Mouse (Mus musculus): ENCODE data around the gene Arl15. TPM values are rescaled to one million over a fixed set of nuclear protein-coding genes. Genes with fewer than 3 reads are reported as not detected.

The Arl15 gene
- polyA plus RNA-seq, 1 experiment from 2014 or later, result 6.7 TPM

DNA sequence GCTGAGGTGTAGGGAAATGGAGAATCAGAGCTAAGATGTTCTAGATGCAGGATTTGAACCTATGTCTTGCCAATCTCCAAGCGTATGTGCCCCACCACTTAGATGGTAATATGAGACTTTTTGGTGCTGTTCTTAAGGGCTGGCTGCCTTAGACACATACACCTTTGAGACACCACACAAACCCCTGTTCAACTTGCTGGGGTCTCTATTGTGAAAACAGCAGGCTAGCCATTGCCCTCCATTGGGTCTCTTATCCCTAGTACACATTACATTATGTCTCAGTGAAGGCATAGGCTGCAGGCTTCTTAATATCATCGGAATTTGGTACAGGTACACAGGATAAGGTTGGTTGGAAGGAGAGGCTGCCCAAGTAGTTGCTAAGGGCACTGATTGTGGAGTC is 16.8 kb downstream of the Arl15 start:
- H3K4me2 ChIP-seq, result no peak overlapping the region
- no peaks in the 10 kb centered on the region for H3K9me3 ChIP-seq (replicated peaks)
- H3K27ac ChIP-seq, result no peak overlapping the region
- no peak overlapping the region for H3K9ac ChIP-seq
- no peak overlapping the region for H3K4me3 ChIP-seq
- WGBS, result 96% methylated on average over 2 of the region's 2 CpGs
- peaks cover 18% of the 10 kb centered on the region for H3K4me1 ChIP-seq (replicated peaks)
- no peaks in the 10 kb centered on the region for H3K27me3 ChIP-seq
- H3K36me3 ChIP-seq, result no peaks in the 10 kb centered on the region
- no peak for ATAC-seq (replicated peaks; ENCODE audit: insufficient number of reproducible peaks, insufficient read depth, low FRiP score, low read depth)

DNA sequence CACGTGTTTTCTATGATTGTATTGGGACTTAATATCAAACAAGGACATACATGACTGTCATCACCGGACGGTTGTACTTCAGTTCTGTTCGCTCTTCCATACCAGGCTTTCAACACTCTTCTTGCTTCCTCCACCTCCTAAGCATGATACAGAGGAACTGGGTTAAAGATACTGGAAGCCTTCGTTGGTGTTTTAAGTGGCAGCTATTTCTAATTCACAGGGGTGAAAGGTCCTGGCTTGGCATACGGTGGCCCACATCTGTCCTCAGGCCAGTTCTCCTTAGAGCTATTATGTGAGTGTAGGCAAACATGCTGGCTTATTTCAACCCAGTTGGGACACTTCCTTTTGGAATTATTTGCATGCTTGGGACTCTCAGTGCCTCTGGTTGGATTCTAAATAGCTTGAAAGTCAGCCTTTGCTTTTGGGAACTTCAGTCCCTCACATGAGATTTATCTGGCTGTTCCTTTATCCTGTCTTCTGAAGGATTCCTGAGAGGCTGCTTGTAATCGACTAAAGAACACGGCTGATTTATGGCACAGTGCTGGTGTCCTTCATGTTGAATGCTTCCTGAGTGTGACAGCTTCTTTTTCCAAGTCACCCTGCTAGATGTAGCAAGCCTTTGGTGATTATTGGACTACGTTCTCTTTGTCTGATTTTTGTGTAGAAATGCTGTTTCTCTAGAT is 17.7 kb downstream of the Arl15 start:
- peak overlapping the region; percentile 18 for H3K27ac ChIP-seq
- peak; percentile 33; the same call in 1 of the 2 replicates for ATAC-seq (replicated peaks; ENCODE audit: insufficient number of reproducible peaks, insufficient read depth, low FRiP score, low read depth)
- H3K9me3 ChIP-seq (replicated peaks), result no peaks in the 10 kb centered on the region
- H3K27me3 ChIP-seq, result no peaks in the 10 kb centered on the region
- H3K4me1 ChIP-seq (replicated peaks), result peaks cover 18% of the 10 kb centered on the region
- no peak overlapping the region for H3K4me2 ChIP-seq
- H3K4me3 ChIP-seq, result no peak overlapping the region
- H3K9ac ChIP-seq, result no peak overlapping the region
- H3K36me3 ChIP-seq, result no peaks in the 10 kb centered on the region
- WGBS, result 23% methylated on average over 9 of the region's 9 CpGs

DNA sequence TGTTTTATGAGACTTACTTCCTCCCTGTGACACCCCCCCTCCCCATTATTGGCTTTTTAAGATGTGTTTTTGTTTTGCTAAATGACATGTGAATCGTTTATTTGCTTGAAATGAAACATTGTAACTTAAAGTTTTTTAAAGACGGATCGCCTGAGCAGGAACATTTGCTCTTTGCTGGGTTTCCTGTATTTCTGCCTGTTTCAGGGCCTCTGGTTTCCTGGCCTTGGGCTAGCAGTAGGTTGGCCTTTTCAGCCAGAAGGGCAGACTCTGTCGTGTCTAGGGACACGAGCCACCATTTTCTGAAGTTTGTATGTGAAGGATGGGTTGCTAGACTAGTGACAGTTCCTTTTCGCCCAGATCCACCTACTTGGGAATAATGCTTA is 18.3 kb downstream of the Arl15 start:
- no peaks in the 10 kb centered on the region for H3K36me3 ChIP-seq
- H3K4me3 ChIP-seq, result no peak overlapping the region
- peak overlapping the region; percentile 18 for H3K27ac ChIP-seq
- H3K4me1 ChIP-seq (replicated peaks), result peaks cover 18% of the 10 kb centered on the region
- no peak overlapping the region for H3K4me2 ChIP-seq
- 64% methylated on average over 6 of the region's 6 CpGs for WGBS
- no peaks in the 10 kb centered on the region for H3K27me3 ChIP-seq
- H3K9ac ChIP-seq, result no peak overlapping the region
- ATAC-seq (replicated peaks; ENCODE audit: insufficient number of reproducible peaks, insufficient read depth, low FRiP score, low read depth), result no peak
- H3K9me3 ChIP-seq (replicated peaks), result no peaks in the 10 kb centered on the region

DNA sequence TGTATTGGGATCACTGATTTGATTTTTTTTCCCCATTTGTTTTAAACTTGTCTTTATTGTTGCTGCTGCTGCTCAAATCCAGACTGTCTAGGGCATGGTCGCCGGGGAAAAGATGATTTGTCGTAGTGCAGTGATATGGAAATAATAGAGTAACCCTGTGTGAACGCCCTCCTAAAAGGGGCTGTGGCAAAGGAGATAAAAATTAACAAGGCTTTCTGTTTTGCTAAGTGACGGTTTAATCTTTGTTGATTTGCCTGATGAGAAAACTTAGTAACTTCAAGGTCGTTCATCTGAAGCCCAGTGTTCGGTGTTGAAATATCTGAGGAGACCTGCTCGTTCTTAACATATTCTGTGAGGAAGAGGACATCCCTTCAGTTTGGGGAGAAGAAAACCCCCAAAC is 19.8 kb downstream of the Arl15 start:
- Histone ChIP-seq H3K9ac (no peak overlapping the region), H3K4me1 (replicated peaks) (peaks cover 18% of the 10 kb centered on the region), H3K27me3 (no peaks in the 10 kb centered on the region), H3K4me3 (no peak overlapping the region), H3K4me2 (no peak overlapping the region), H3K36me3 (no peaks in the 10 kb centered on the region), H3K27ac (no peak overlapping the region), H3K9me3 (replicated peaks) (no peaks in the 10 kb centered on the region)
- no peak for ATAC-seq (replicated peaks; ENCODE audit: insufficient number of reproducible peaks, insufficient read depth, low FRiP score, low read depth)
- WGBS, result 53% methylated on average over 8 of the region's 8 CpGs

DNA sequence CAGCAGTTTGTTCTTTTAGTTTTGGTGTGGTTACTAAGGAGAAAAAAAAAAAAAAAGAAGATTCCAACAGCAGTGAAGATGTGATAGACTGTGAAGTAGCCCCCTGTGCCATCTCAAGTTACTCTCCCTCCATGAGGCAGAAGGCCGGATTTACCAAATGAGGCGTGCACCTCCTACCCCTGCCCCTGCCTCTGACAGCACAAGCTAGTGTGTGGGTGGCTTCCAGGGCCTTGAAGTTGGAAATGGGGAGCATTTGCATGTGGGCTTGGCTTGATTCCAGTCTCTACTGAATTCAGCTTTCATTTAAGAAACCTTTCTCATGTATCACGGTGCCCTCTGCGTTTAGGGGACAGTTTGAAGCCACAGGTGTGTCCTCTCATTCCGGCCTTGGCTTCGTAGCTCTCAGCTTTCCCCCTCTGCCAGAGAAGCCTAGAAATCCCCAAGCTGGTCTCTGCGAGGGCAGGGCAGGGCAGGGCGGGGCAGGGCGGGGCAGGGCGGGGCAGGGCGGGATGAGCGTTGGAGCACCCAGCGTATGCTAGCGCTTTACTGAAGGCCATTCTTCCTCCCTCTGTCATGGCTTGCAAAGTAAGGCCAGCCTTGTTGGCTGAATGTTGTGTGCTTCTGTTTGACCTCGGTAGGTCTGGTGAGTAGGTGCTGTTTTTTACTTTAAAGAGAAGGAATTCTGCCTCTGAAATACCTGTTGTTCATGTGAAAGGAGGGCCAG is 21.6 kb downstream of the Arl15 start:
- Histone ChIP-seq H3K9me3 (replicated peaks) (no peaks in the 10 kb centered on the region), H3K36me3 (no peaks in the 10 kb centered on the region), H3K27ac (no peak overlapping the region), H3K9ac (no peak overlapping the region), H3K4me2 (no peak overlapping the region), H3K4me3 (no peak overlapping the region), H3K27me3 (no peaks in the 10 kb centered on the region), H3K4me1 (replicated peaks) (peaks cover 18% of the 10 kb centered on the region)
- 56% methylated on average over 15 of the region's 15 CpGs for WGBS
- ATAC-seq (replicated peaks; ENCODE audit: insufficient number of reproducible peaks, insufficient read depth, low FRiP score, low read depth), result no peak

DNA sequence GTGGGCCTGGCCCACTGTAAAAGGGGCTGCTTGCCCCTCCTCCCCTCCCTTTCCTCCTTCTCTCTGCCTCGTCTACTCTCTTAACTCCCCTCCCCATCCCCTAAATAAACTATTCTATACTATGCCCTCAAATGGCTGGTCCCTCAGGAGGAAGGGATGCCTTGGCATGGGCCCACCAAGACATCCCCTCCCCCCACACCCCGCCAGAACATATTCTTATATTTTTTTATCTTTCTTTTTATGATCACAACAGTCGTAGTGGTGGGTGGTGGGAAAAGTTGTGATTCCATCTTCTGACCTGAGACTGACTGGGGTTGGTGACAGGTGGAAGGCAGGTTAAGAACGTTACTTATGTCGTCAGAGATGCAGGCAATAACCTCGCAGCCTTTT is 22.1 kb downstream of the Arl15 start:
- WGBS, result 75% methylated on average over 6 of the region's 6 CpGs
- H3K4me3 ChIP-seq, result no peak overlapping the region
- no peak overlapping the region for H3K9ac ChIP-seq
- no peaks in the 10 kb centered on the region for H3K36me3 ChIP-seq
- H3K4me2 ChIP-seq, result no peak overlapping the region
- peaks cover 18% of the 10 kb centered on the region for H3K4me1 ChIP-seq (replicated peaks)
- H3K27me3 ChIP-seq, result no peaks in the 10 kb centered on the region
- no peak overlapping the region for H3K27ac ChIP-seq
- ATAC-seq (replicated peaks; ENCODE audit: insufficient number of reproducible peaks, insufficient read depth, low FRiP score, low read depth), result no peak
- no peaks in the 10 kb centered on the region for H3K9me3 ChIP-seq (replicated peaks)

DNA sequence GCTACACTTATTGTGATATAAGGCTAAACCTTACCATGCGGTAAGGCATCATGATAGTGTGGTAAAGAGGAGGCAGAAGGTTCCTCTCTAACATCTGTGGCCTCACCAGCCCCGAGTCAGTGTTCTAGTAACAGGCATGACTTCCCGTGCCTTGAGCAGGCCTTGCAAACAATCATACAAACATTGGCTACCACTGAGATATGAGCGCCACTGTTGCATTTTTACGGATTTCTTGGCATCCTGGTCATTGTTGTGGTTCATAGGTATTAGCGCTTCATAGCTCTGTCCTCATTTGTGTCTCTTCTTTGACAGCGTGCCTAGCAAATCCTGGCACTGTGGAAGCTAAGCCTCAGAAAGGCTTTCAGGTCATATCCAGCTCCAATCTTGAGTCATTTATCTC is 24.7 kb downstream of the Arl15 start:
- WGBS, result 88% methylated on average over 7 of the region's 7 CpGs
- Histone ChIP-seq H3K27me3 (no peaks in the 10 kb centered on the region), H3K9ac (no peak overlapping the region), H3K4me3 (no peak overlapping the region), H3K4me1 (replicated peaks) (peaks cover 8% of the 10 kb centered on the region), H3K9me3 (replicated peaks) (no peaks in the 10 kb centered on the region), H3K27ac (no peak overlapping the region), H3K4me2 (no peak overlapping the region), H3K36me3 (no peaks in the 10 kb centered on the region)
- ATAC-seq (replicated peaks; ENCODE audit: insufficient number of reproducible peaks, insufficient read depth, low FRiP score, low read depth), result no peak

DNA sequence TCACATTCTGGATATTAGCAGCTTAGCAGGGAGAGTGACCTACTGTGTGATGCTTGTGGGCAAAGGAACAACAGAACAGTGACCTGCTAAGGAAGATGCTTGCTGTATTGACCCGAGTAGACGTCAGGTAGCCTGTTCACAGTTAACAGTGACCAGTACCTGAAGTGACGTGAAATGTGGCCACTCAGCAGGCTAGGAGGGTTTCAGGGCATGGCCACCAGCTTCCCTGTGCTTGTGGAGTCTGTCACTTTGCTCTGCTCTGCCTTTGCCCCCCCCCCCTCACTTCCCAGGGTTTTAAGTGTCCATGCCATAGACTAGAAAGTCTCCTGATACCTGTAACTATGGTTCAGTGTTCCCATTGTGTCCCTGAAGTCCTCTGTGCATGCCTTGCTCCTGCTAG is 25.9 kb downstream of the Arl15 start:
- Histone ChIP-seq H3K27me3 (no peaks in the 10 kb centered on the region), H3K4me3 (no peak overlapping the region), H3K9ac (no peak overlapping the region), H3K4me1 (replicated peaks) (peaks cover 8% of the 10 kb centered on the region), H3K36me3 (no peaks in the 10 kb centered on the region), H3K4me2 (no peak overlapping the region), H3K27ac (no peak overlapping the region), H3K9me3 (replicated peaks) (no peaks in the 10 kb centered on the region)
- 81% methylated on average over 3 of the region's 3 CpGs for WGBS
- ATAC-seq (replicated peaks; ENCODE audit: insufficient number of reproducible peaks, insufficient read depth, low FRiP score, low read depth), result no peak

DNA sequence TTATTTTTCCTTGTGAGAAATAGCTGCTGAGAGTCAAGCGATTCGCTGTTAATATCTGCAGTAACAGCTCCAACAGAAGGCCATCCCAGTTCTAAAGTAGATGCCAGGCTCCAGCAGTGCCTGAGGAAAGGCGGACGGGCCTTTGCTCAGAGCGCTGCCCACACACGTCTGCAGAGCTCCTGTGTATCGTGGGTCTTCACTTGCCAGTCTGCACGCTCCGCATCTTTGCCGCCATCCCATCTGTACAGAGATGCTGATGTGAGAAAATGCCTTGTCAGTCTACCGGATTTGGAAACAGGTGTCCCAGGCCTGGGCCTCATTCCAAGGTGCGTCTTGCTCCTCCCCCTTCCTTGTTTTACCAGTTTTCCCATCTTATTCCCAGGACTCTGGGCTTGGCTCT is 27.6 kb downstream of the Arl15 start:
- H3K9ac ChIP-seq, result no peak overlapping the region
- H3K9me3 ChIP-seq (replicated peaks), result no peaks in the 10 kb centered on the region
- no peaks in the 10 kb centered on the region for H3K36me3 ChIP-seq
- ATAC-seq (replicated peaks; ENCODE audit: insufficient number of reproducible peaks, insufficient read depth, low FRiP score, low read depth), result no peak
- 87% methylated on average over 12 of the region's 12 CpGs for WGBS
- H3K27me3 ChIP-seq, result no peaks in the 10 kb centered on the region
- no peak overlapping the region for H3K4me2 ChIP-seq
- H3K27ac ChIP-seq, result no peak overlapping the region
- H3K4me1 ChIP-seq (replicated peaks), result peaks cover 4% of the 10 kb centered on the region; the same call in 1 of the 2 replicates
- no peak overlapping the region for H3K4me3 ChIP-seq

DNA sequence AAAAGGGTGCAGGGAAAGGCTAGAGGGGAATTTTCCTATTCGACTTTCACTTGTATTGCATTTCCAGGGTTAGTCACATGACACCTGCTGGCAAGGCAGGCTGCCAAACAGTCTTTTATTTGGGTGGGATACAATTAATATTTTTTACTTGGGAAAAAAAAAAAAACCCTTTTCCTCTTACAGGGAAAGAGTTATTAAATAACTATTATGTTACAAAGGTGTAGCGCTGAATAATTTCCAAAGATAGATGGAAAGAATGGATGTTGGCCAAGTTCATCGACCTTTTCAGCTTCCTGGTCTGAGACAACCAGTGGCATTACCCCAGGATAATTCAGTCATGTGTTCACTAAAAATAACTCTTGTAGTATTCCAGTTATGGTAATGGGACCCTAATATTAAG is 29.7 kb downstream of the Arl15 start:
- Histone ChIP-seq H3K27me3 (no peaks in the 10 kb centered on the region), H3K36me3 (no peaks in the 10 kb centered on the region), H3K27ac (no peak overlapping the region), H3K9me3 (replicated peaks) (no peaks in the 10 kb centered on the region), H3K4me3 (no peak overlapping the region), H3K9ac (no peak overlapping the region), H3K4me2 (no peak overlapping the region), H3K4me1 (replicated peaks) (peaks cover 4% of the 10 kb centered on the region; the same call in 1 of the 2 replicates)
- 58% methylated on average over 3 of the region's 3 CpGs for WGBS
- ATAC-seq (replicated peaks; ENCODE audit: insufficient number of reproducible peaks, insufficient read depth, low FRiP score, low read depth), result no peak

DNA sequence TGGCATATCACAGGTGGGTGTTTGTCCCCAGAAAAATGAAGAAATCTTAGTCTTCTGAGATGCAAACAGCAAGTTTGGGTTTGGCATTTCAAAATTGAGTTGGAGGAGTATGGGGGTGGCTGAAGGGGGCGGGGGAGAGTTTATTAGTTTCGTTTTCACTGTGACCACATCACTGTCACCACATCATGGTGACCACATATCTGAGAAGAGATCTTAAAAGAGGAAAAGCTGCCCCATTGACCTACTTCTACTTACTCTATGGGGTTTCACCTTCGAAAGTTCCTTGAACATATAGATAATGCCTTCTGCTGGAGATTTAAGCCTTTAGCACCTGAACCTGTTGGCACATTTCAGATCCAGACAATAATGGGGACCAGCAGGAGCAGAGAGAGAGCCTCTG is 34.3 kb downstream of the Arl15 start:
- Histone ChIP-seq H3K9me3 (replicated peaks) (no peaks in the 10 kb centered on the region), H3K27ac (no peak overlapping the region), H3K36me3 (no peaks in the 10 kb centered on the region), H3K4me2 (no peak overlapping the region), H3K9ac (no peak overlapping the region), H3K27me3 (no peaks in the 10 kb centered on the region), H3K4me3 (no peak overlapping the region), H3K4me1 (replicated peaks) (peaks cover 3% of the 10 kb centered on the region; the same call in 1 of the 2 replicates)
- no peak for ATAC-seq (replicated peaks; ENCODE audit: insufficient number of reproducible peaks, insufficient read depth, low FRiP score, low read depth)
- 79% methylated on average over 3 of the region's 3 CpGs for WGBS

DNA sequence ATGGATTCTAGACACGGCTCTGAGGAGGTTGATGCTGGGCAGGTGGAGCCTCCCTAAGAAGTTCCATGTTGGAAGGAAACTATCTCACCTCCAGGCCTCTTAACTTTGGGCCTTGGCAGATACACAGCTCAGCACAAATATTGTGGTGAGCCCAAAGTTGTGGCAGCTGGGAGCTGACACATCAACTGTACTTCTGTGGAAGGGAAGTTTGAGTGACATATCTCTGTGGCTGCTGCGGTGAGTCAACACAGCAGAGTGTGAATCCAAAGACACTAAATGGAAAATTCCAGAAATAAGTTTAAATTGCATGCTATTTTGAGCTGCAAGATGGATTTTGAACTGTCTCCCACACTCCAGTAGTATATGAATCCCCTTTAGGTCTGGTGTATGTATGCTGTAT is 34.8 kb downstream of the Arl15 start:
- Histone ChIP-seq H3K36me3 (no peaks in the 10 kb centered on the region), H3K4me2 (no peak overlapping the region), H3K4me3 (no peak overlapping the region), H3K9me3 (replicated peaks) (no peaks in the 10 kb centered on the region), H3K4me1 (replicated peaks) (no peaks in the 10 kb centered on the region), H3K9ac (no peak overlapping the region), H3K27ac (no peak overlapping the region), H3K27me3 (no peaks in the 10 kb centered on the region)
- ATAC-seq (replicated peaks; ENCODE audit: insufficient number of reproducible peaks, insufficient read depth, low FRiP score, low read depth), result no peak
- WGBS, result 66% methylated on average over 2 of the region's 2 CpGs
